Mouse (Mus musculus): ENCODE results near the gene Zfyve9. TPM values are rescaled to one million over a fixed set of nuclear protein-coding genes. Genes with fewer than 3 reads are reported as not detected.

Zfyve9 gene
- 10 to 100 TPM; 23.1 to 24.2 TPM for total RNA-seq (2021)
- long read RNA-seq, experiment 1, partial matches to known transcripts, result 2 of 4 reads
- long read RNA-seq, experiment 1, other reads (novel, unspliced or antisense), result 2 of 4 reads
- long read RNA-seq, experiment 2, partial matches to known transcripts, result 0 of 1 reads
- long read RNA-seq, experiment 2, other reads (novel, unspliced or antisense), result 1 of 1 reads

GRCm38 (mm10) chr4:108780057-108780863, at the start of gene Zfyve9:
Gene Zfyve9 (minus strand): TSS chr4:108780798.
- peak; percentile 91 to 93 for DNase-seq
- intact Hi-C loops (cut with DNase I), result loop anchor here (5.0 kb wide), 2 partner anchors 52 to 83 kb away; partner anchors contain the start of genes Btf3l4 and Txndc12

GRCm38 (mm10) chr4:108826643-108827042, 46.0 kb upstream of the Zfyve9 start:
- DNase-seq, result no peak

GRCm38 (mm10) chr4:108826096-108826495, 45.5 kb upstream of the Zfyve9 start:
- intact Hi-C loops (cut with DNase I), result no loop called here
- DNase-seq, result no peak

More at GRCm38 (mm10) chr4:108826643-108827042, 46.0 kb upstream of the Zfyve9 start:
- intact Hi-C loops (cut with DNase I), result no loop called here

GRCm38 (mm10) chr4:108825677-108826076, 45.1 kb upstream of the Zfyve9 start:
- intact Hi-C loops (cut with DNase I), result no loop called here
- DNase-seq, result no peak

GRCm38 (mm10) chr4:108811550-108811949, 31.0 kb upstream of the Zfyve9 start:
- intact Hi-C loops (cut with DNase I), result no loop called here
- DNase-seq, result no peak

GRCm38 (mm10) chr4:108811142-108811541, 30.5 kb upstream of the Zfyve9 start:
- intact Hi-C loops (cut with DNase I), result no loop called here
- DNase-seq, result no peak

GRCm38 (mm10) chr4:108803535-108803934, 22.9 kb upstream of the Zfyve9 start:
- intact Hi-C loops (cut with DNase I), result no loop called here
- no peak for DNase-seq

GRCm38 (mm10) chr4:108798083-108798830, 17.7 kb upstream of the Zfyve9 start:
- peak; percentile 77 to 84 for DNase-seq
- intact Hi-C loops (cut with DNase I), result loop anchor here (5.0 kb wide), 1 partner anchor 179 kb away; no protein-coding TSS in a partner anchor

- peak in 1 of 2 experiments; percentile 2 for DNase-seq
- intact Hi-C loops (cut with DNase I), result loop anchor here (5.0 kb wide), 1 partner anchor 181 kb away; no protein-coding TSS in a partner anchor
These were observed 16.1 kb upstream of the Zfyve9 start for GRCm38 (mm10) chr4:108796701-108797100.

GRCm38 (mm10) chr4:108793941-108794340, 13.3 kb upstream of the Zfyve9 start:
- intact Hi-C loops (cut with DNase I), result no loop called here
- no peak for DNase-seq

- DNase-seq, result no peak
- intact Hi-C loops (cut with DNase I), result no loop called here
These were observed 9.9 kb upstream of the Zfyve9 start for GRCm38 (mm10) chr4:108790507-108790906.

- DNase-seq, result no peak
- intact Hi-C loops (cut with DNase I), result no loop called here
These were observed 8.8 kb upstream of the Zfyve9 start for GRCm38 (mm10) chr4:108789258-108789936.

- DNase-seq, result no peak
- intact Hi-C loops (cut with DNase I), result loop anchor here (5.0 kb wide), 2 partner anchors 50 to 85 kb away; partner anchors contain the start of genes Btf3l4 and Txndc12
These were observed 2.0 kb upstream of the Zfyve9 start for GRCm38 (mm10) chr4:108782421-108783085.

- DNase-seq, result no peak
- intact Hi-C loops (cut with DNase I), result loop anchor here (5.0 kb wide), 2 partner anchors 51 to 84 kb away; partner anchors contain the start of genes Btf3l4 and Txndc12
These were observed 998 bp upstream of the Zfyve9 start for GRCm38 (mm10) chr4:108781596-108781995.

- intact Hi-C loops (cut with DNase I), result loop anchor here (5.0 kb wide), 2 partner anchors 51 to 84 kb away; partner anchors contain the start of genes Btf3l4 and Txndc12
- DNase-seq, result no peak
These were observed 237 bp upstream of the Zfyve9 start for GRCm38 (mm10) chr4:108780864-108781205.

GRCm38 (mm10) chr4:108779763-108780056, 888 bp downstream of the Zfyve9 start:
- no peak for DNase-seq

GRCm38 (mm10) chr4:108768527-108768926, 12.1 kb downstream of the Zfyve9 start:
- DNase-seq, result no peak
- intact Hi-C loops (cut with DNase I), result loop anchor here (5.0 kb wide), 1 partner anchor 51 kb away; the partner anchor contains the start of gene 3110021N24Rik

More at GRCm38 (mm10) chr4:108779763-108780056, 888 bp downstream of the Zfyve9 start:
- intact Hi-C loops (cut with DNase I), result loop anchor here (5.0 kb wide), 2 partner anchors 53 to 82 kb away; partner anchors contain the start of genes Btf3l4 and Txndc12

GRCm38 (mm10) chr4:108759583-108759982, 21.0 kb downstream of the Zfyve9 start:
- no peak for DNase-seq
- intact Hi-C loops (cut with DNase I), result no loop called here

GRCm38 (mm10) chr4:108746160-108746873, 34.3 kb downstream of the Zfyve9 start:
- intact Hi-C loops (cut with DNase I), result no loop called here
- no peak for DNase-seq

Data from heart, postnatal 14 days (tissue).